Mouse (Mus musculus) embryonic facial prominence, embryonic 15.5 days (tissue): ENCODE data around the gene Il21r. TPM values are rescaled to one million over a fixed set of nuclear protein-coding genes. Genes with fewer than 3 reads are reported as not detected.

Experiments used
- ATAC-seq: fragments of 200-750 bp; cut with Nextera tagmentation; 2 replicates; pipeline ENCODE4 v1.8.0; 2017; ENCODE audit warnings: low read depth, moderate TSS enrichment; ENCODE audit not compliant: insufficient number of reproducible peaks, low FRiP score, low TSS enrichment
- H3K27ac ChIP-seq: fragments of 300-500 bp; sonication (generic); replicated peaks from 2 replicates; pipeline ENCODE4 v1.5.1; 2015; ENCODE audit warnings: mild to moderate bottlenecking, inconsistent platforms
- H3K27me3 ChIP-seq: fragments of 300-500 bp; sonication (generic); 2 replicates; pipeline ENCODE4 v1.6.1; 2015; ENCODE audit warnings: inconsistent platforms
- H3K36me3 ChIP-seq: fragments of 300-500 bp; sonication (generic); 2 replicates; pipeline ENCODE4 v1.6.1; 2015; ENCODE audit warnings: mild to moderate bottlenecking, inconsistent platforms
- H3K4me1 ChIP-seq: fragments of 300-500 bp; sonication (generic); 2 replicates; pipeline ENCODE4 v1.6.1; 2015; ENCODE audit warnings: inconsistent platforms
- H3K4me2 ChIP-seq: fragments of 300-500 bp; sonication (generic); replicated peaks from 2 replicates; pipeline ENCODE4 v1.6.1; 2015; ENCODE audit warnings: mild to moderate bottlenecking, inconsistent platforms
- H3K4me3 ChIP-seq: fragments of 300-500 bp; sonication (generic); replicated peaks from 2 replicates; pipeline ENCODE4 v1.5.1; 2015; ENCODE audit warnings: mild to moderate bottlenecking, inconsistent platforms
- H3K9ac ChIP-seq: fragments of 300-500 bp; sonication (generic); 2 replicates; pipeline ENCODE4 v1.6.1; 2015; ENCODE audit warnings: inconsistent platforms
- H3K9me3 ChIP-seq: fragments of 300-500 bp; sonication (generic); replicated peaks from 2 replicates; pipeline ENCODE4 v1.6.1; 2016; ENCODE audit warnings: inconsistent platforms
- WGBS: fragments of 180-500 bp; shearing (Covaris S2); methylation state at CpG from one replicate; pipeline ENCODE4 v1.1.7; 2015; 5-methylcytosine and 5-hydroxymethylcytosine counted together
- polyA plus RNA-seq: library from polyadenylated mRNA; unstranded; fragments of >200 nt; fragmentation: Nextera tagmentation; extraction: Ambion mirVana; gene quantifications from 2 replicates; pipeline ENCODE4 v1.2.1, GENCODE M21; 2015

Gene Il21r
- polyA plus RNA-seq, 1 experiment from 2014 or later: 1.5 TPM

DNA sequence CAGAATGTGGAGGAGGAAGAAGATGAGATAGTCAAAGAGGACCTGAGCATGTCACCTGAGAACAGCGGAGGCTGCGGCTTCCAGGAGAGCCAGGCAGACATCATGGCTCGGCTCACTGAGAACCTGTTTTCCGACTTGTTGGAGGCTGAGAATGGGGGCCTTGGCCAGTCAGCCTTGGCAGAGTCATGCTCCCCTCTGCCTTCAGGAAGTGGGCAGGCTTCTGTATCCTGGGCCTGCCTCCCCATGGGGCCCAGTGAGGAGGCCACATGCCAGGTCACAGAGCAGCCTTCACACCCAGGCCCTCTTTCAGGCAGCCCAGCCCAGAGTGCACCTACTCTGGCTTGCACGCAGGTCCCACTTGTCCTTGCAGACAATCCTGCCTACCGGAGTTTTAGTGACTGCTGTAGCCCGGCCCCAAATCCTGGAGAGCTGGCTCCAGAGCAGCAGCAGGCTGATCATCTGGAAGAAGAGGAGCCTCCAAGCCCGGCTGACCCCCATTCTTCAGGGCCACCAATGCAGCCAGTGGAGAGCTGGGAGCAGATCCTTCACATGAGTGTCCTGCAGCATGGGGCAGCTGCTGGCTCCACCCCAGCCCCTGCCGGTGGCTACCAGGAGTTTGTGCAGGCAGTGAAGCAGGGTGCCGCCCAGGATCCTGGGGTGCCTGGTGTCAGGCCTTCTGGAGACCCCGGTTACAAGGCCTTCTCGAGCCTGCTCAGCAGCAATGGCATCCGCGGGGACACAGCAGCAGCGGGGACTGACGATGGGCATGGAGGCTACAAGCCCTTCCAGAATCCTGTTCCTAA, 27.3 kb upstream of the Il21r start:
- Histone ChIP-seq H3K27ac (peak overlapping the region; percentile 75), H3K4me3 (no peak overlapping the region), H3K27me3 (no peaks in the 10 kb centered on the region), H3K36me3 (no peaks in the 10 kb centered on the region), H3K9ac (no peak overlapping the region), H3K4me1 (peaks cover 27% of the 10 kb centered on the region), H3K9me3 (no peaks in the 10 kb centered on the region), H3K4me2 (0 out of 2 replicates have a peak overlapping the region, but pooled peaks have one; percentile 12)
- ATAC-seq: no peak
- WGBS: 73% methylated on average over 16 of the region's 16 CpGs

DNA sequence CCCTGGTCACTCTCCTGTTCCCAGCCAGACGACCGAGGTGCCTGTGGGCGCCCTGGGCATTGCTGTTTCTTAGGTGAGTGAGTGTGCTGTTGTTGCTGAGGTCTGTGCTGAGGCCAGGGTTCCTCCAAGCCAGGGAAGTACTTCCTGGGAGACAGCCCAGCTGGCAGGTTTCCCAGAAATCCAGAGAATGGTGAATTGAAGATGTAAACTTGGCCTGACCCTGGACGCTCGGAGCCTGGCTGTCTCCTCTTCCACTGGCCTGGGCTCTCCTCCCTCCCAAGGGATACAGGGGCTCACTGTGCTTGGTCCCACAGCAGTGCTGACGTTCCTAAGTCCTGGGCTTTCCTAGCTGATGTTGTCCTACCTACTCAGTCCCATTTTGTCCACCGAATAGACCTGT, 26.2 kb upstream of the Il21r start:
- Histone ChIP-seq H3K9me3 (no peaks in the 10 kb centered on the region), H3K4me1 (peaks cover 31% of the 10 kb centered on the region), H3K27me3 (no peaks in the 10 kb centered on the region), H3K4me2 (no peak overlapping the region), H3K27ac (no peak overlapping the region; the same call in 1 of the 2 replicates), H3K9ac (no peak overlapping the region), H3K36me3 (no peaks in the 10 kb centered on the region), H3K4me3 (no peak overlapping the region)
- no peak for ATAC-seq
- 73% methylated on average over 7 of the region's 7 CpGs for WGBS

DNA sequence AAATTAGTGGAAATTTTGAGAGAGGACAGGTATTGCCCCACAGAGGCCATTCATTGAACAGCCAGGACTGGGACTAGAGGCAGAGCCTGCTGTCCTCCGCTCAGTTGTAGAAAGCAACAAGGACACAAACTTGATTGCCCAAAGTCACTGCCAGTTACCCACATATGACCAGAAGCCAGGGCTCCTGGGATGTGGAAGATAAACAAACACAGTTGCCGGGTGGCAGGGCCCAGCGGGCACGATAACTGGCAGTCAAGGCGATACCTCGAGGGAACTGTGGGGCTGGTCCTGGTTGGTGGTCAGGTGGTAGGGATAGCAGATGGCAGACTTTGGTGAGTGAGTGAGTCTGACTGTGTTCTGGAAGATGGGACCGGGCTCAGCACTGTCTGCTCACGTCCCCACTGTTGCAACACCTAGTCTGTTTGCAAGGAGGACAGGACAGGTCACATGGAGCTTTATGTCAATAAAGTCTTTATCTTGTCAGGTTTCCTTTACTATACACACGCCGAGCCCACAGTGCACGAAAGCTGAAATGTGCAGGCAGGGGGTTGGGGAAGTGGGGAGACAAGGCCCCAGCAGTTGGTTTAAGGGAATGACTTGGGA, 25.6 kb upstream of the Il21r start:
- no peak for ATAC-seq
- Histone ChIP-seq H3K4me3 (no peak overlapping the region), H3K27ac (no peak overlapping the region), H3K36me3 (no peaks in the 10 kb centered on the region), H3K9me3 (no peaks in the 10 kb centered on the region), H3K27me3 (no peaks in the 10 kb centered on the region), H3K9ac (no peak overlapping the region), H3K4me1 (peaks cover 31% of the 10 kb centered on the region), H3K4me2 (no peak overlapping the region)
- WGBS: 71% methylated on average over 11 of the region's 11 CpGs

DNA sequence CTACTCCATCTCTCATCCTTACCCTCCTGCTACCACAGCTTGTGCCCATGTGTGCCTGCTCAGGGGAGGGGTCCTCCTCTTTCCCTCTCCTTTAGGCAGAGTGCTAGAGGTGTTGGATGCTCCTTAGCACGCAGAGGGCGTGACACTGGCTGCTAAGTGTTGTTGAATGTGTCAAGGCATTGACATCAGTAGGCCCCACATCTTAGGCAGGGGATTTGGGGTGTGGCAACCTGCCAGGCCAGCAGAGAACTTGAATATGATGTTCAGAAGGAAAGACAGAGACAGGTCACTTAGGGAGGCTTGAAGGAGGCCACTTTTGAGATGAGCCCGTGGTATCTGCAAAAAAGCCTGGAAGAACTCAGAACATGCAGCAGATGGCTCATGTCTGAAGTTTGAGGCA, 25.1 kb upstream of the Il21r start:
- no peaks in the 10 kb centered on the region for H3K9me3 ChIP-seq
- H3K4me3 ChIP-seq: no peak overlapping the region
- WGBS: 58% methylated on average over 3 of the region's 3 CpGs
- no peaks in the 10 kb centered on the region for H3K36me3 ChIP-seq
- no peak overlapping the region for H3K4me2 ChIP-seq
- peaks cover 31% of the 10 kb centered on the region for H3K4me1 ChIP-seq
- no peak overlapping the region for H3K9ac ChIP-seq
- ATAC-seq: no peak
- no peaks in the 10 kb centered on the region for H3K27me3 ChIP-seq
- H3K27ac ChIP-seq: no peak overlapping the region

DNA sequence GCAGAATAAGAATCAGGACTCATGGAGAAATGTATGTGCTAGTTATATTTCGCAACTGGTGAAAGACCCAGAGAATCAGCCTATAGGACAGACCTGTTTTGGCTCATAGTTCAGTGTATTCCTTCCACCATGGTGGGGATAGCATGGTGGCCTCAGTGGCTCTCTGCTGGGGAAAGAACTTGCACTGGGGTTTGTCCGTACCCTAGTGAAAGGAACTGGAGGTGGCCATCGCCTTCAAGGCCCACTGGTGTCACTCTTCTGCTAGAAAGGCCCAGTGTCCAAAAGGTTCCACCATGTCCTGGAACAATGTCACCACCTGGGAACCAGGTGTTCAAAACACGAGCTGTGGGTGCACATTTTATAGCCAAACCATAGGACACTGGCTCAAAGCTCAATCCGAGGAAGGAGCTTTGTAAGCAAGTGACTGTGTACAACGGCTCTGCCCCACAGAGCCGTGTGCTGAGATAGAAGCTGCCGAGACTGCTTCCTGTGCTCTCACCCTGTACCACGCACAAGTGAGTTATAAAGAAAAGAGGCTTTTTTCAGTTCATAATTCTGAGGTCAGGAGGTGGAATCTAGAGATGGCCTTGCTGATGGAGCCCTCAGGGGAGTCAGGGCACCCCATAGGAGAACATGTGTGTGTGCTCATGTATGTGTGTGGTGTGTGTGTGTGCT, 23.5 kb upstream of the Il21r start:
- Histone ChIP-seq H3K4me1 (peaks cover 31% of the 10 kb centered on the region), H3K9ac (no peak overlapping the region), H3K4me2 (no peak overlapping the region), H3K27ac (no peak overlapping the region), H3K36me3 (no peaks in the 10 kb centered on the region), H3K4me3 (no peak overlapping the region), H3K27me3 (no peaks in the 10 kb centered on the region), H3K9me3 (no peaks in the 10 kb centered on the region)
- no peak for ATAC-seq
- 85% methylated on average over 9 of the region's 9 CpGs for WGBS

DNA sequence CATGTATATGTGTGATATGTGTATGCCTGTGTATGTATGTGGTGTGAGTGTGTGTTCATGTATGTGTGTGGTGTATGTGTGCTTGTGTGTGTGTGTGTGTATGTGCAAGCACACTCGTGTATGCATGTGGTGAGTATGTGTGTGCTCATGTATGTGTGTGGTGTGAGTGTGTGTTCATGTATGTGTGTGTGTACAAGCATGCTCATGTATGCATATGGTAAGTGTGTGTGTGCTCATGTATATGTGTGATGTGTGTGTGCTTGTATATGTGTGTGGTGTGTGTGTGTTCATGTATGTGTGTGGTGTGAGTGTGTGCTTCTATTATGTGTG, 23.0 kb upstream of the Il21r start:
- Histone ChIP-seq H3K36me3 (no peaks in the 10 kb centered on the region), H3K4me3 (no peak overlapping the region), H3K4me1 (peaks cover 29% of the 10 kb centered on the region), H3K4me2 (no peak overlapping the region), H3K9me3 (no peaks in the 10 kb centered on the region), H3K9ac (no peak overlapping the region), H3K27me3 (no peaks in the 10 kb centered on the region), H3K27ac (no peak overlapping the region)
- 87% methylated on average over 1 of the region's 1 CpGs for WGBS
- ATAC-seq: no peak

DNA sequence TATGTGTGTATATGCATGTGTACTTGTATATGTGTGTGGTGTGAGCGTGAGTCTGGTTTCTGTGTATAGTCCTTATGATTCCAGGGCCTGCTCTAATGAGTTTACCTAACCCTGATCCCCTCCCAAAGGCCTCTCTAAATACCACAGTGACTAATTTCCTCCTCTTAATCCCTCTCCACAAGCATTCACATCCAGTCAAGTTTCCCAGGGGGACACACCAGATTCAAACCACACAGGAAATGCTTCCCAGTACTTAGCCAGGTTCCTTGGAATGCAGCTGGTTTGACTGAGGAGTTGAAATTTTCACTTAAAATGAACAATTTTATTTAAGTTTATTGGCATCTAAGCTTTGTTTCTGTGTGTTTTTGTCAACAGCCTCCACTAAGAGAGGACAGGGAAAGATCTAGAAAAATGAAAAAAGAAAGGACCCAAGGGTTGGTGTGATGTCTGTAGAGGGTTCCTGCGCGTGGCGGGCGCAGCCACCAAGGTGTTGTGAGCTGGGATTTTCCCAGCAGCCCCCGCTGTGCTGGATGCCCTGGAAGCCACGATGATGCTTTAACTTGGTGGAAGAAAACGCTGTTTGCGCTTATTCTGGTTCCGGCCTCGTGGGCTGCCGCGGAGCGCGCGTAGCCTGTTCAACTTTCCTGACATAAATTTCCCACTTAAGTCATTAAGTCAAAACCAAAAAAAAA, 22.5 kb upstream of the Il21r start:
- Histone ChIP-seq H3K4me1 (peaks cover 25% of the 10 kb centered on the region), H3K9me3 (no peaks in the 10 kb centered on the region), H3K36me3 (no peaks in the 10 kb centered on the region), H3K9ac (0 out of 2 replicates have a peak overlapping the region, but pooled peaks have one; percentile 9), H3K27ac (no peak overlapping the region), H3K4me3 (peak overlapping the region; percentile 38), H3K4me2 (peak overlapping the region; percentile 76), H3K27me3 (no peaks in the 10 kb centered on the region)
- WGBS: 7% methylated on average over 16 of the region's 16 CpGs
- ATAC-seq: no peak

DNA sequence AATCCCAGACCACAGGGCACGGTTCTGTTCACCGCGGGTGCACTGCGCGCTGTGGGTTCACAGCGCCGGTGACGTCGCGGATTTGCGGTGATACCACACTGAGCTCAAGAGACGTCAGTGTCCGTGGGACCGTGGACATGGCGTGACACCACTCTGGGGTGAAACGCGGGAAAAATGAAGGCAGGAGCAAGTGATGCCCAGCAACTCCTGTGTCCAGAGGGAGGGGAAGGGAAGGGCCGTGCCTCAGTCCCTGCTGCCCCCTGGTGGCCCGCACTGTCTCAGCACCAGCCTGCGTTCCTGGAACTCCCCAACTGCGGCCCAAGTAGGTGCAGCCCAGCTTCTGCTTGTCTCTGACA, 21.9 kb upstream of the Il21r start:
- 2% methylated on average over 21 of the region's 21 CpGs for WGBS
- Histone ChIP-seq H3K4me3 (peak overlapping the region; percentile 38), H3K4me1 (peaks cover 20% of the 10 kb centered on the region), H3K4me2 (peak overlapping the region; percentile 76), H3K27ac (no peak overlapping the region), H3K9ac (0 out of 2 replicates have a peak overlapping the region, but pooled peaks have one; percentile 9), H3K36me3 (no peaks in the 10 kb centered on the region), H3K27me3 (no peaks in the 10 kb centered on the region), H3K9me3 (no peaks in the 10 kb centered on the region)
- ATAC-seq: peak; percentile 37; the same call in 1 of the 2 replicates

DNA sequence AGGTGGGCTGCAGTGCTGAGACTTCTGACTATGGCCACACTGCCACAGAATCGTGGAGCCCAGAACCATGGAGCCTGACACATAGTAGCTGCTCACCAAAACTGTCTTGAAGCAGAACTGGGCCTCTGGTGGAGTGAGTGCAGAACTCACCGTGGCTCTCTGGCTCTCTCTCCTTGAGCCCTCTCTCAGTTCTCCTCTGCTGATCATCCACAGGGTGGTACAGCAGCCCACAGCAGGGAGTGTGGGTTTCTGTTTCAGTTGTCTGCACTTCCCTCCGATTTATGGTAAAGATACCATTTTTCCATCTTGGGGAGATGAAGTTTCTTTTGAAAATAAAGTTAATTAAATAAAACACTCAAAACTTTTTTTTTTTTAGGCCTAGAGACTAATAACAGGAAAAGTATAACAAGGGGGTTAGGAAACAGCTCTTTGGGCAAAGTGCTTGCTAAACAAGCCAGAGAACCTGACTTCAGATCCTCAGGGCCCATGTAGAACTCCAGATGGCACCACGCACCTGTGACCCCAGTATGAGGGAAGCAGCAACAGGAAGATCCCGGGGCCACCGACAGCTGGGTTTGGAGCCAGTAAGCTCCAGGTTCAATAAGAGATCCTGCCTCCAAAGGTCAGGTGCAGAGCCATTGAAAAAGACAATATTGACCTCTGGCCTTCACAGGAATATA, 19.8 kb upstream of the Il21r start:
- 67% methylated on average over 6 of the region's 6 CpGs for WGBS
- ATAC-seq: no peak
- H3K27me3 ChIP-seq: no peaks in the 10 kb centered on the region
- H3K36me3 ChIP-seq: no peaks in the 10 kb centered on the region
- no peak overlapping the region for H3K4me3 ChIP-seq
- H3K9ac ChIP-seq: no peak overlapping the region
- H3K9me3 ChIP-seq: no peaks in the 10 kb centered on the region
- H3K4me2 ChIP-seq: no peak overlapping the region
- peaks cover 8% of the 10 kb centered on the region for H3K4me1 ChIP-seq
- no peak overlapping the region for H3K27ac ChIP-seq

DNA sequence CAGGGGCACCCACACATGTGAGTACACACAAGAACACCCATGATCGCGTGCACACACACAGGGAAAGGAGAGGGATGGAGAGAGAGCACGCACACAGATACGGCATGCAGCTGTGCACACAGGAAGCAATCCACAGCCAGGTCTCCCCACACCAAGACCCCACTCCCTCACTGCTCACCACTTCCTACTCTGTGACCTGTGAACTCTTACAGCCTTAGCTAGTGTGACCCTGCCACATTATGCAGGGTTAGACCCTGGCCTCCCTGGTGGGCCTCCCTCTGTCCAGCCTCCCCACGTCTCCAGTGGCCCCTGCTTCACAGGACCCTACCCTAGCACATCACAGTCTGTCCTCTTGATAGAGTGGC, 19.2 kb upstream of the Il21r start:
- Histone ChIP-seq H3K4me1 (peaks cover 8% of the 10 kb centered on the region), H3K27me3 (no peaks in the 10 kb centered on the region), H3K36me3 (no peaks in the 10 kb centered on the region), H3K9me3 (no peaks in the 10 kb centered on the region), H3K27ac (no peak overlapping the region), H3K4me2 (no peak overlapping the region), H3K4me3 (no peak overlapping the region), H3K9ac (no peak overlapping the region)
- WGBS: 84% methylated on average over 5 of the region's 5 CpGs
- no peak for ATAC-seq

DNA sequence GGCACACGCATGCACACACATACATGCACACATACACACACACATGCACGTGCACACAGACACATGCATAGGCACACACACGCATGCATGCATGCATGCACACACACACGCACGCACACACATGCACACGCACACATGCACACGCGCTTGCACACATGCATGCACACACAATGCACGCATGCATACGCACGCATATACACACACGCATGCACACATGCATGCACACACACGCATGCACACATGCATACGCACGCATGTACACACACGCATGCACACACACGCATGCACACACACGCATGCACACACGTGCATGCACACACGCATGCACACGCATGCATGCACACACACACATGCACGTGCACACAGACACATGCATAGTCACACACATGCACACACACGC, 16.9 kb upstream of the Il21r start:
- Histone ChIP-seq H3K4me1 (no peaks in the 10 kb centered on the region; the same call in 1 of the 2 replicates), H3K27ac (no peak overlapping the region), H3K27me3 (no peaks in the 10 kb centered on the region), H3K4me3 (no peak overlapping the region), H3K4me2 (no peak overlapping the region), H3K9ac (no peak overlapping the region), H3K36me3 (no peaks in the 10 kb centered on the region), H3K9me3 (no peaks in the 10 kb centered on the region)
- whole genome bisulfite sequencing: 97% methylated on average over 23 of the region's 23 CpGs
- ATAC-seq: no peak
